ENCODE assay signal across 8 mouse cellular contexts in genomic region chr7:110688884-110689681, GRCm38 (mm10).
A peak's percentile ranks its signal among the peaks of the same experiment; 100 is the strongest.
DNase-seq lines count a peak whose midpoint lies in the region; ATAC-seq and TF ChIP-seq lines count a peak whose summit lies in the region.

No protein-coding gene starts in this region.

- in situ Hi-C loops in Patski (cut with MboI; ENCODE audit: low pct_unique_long_range_greater_than_20kb) = no loop called here

- H3K9ac ChIP-seq in liver, embryonic 16.5 days (ENCODE audit: low read depth, low read length) = no peak overlapping the region

- H3K27ac ChIP-seq in gastrocnemius, adult 2 months = peak overlapping the region; percentile 70
- H3K27ac ChIP-seq in liver, embryonic 16.5 days (ENCODE audit: low read length) = no peak overlapping the region; the same call in 1 of the 2 replicates

- DNase-seq in 416B (ENCODE audit: low read depth) (peak; percentile 50), Patski (ENCODE audit: low read depth, low spot score) (peak; percentile 82)
- DNase-seq in gastrocnemius, adult 2 months = peak; percentile 85
- DNase-seq in skeletal muscle tissue, adult 2 months (ENCODE audit: low read depth, low spot score) = peak; percentile 72
- peak; percentile 85 for DNase-seq in yolk sac, embryonic 10.5 days (ENCODE audit: low spot score)
- DNase-seq in frontal cortex, postnatal 36 days (ENCODE audit: low spot score in 2 of 2) = no peak

- 15% methylated on average over 14 of the region's 14 CpGs for WGBS in liver, embryonic 16.5 days (ENCODE audit: insufficient replicate concordance)

- H3K4me1 ChIP-seq in liver, embryonic 16.5 days (ENCODE audit: control insufficient read depth, low read depth, low read length) = no peaks in the 10 kb centered on the region

- CTCF ChIA-PET in Patski (lab: Charles Lee) = interaction anchor here (1.0 to 1.5 kb wide), 8 partner anchors 13 to 402 kb away, joined by 3 to 4 read pairs (median 4); no protein-coding TSS in a partner anchor

- H3K9me3 ChIP-seq in liver, embryonic 16.5 days (replicated peaks; ENCODE audit: control insufficient read depth, low read length) = no peaks in the 10 kb centered on the region

- peak; percentile 76 for ATAC-seq in Patski
- peak; percentile 99 for ATAC-seq in inflammation-experienced regulatory T-cells, adult 6 months
- peak; percentile 65 for ATAC-seq in liver, embryonic 16.5 days (ENCODE audit: low read depth)

- peak; percentile 10 for TF ChIP-seq CTCF in Patski (IDR thresholded peaks at IDR 0.05)
- peak; percentile 31; the same call in 1 of the 2 replicates for TF ChIP-seq CTCF in gastrocnemius, adult 2 months (IDR thresholded peaks at IDR 0.05)

- POLR2A ChIA-PET in Patski (lab: Charles Lee) = interaction anchor here (0.6 to 0.9 kb wide), 3 partner anchors 10 to 113 kb away, joined by 3 to 4 read pairs (median 3); no protein-coding TSS in a partner anchor

- intact Hi-C loops in gastrocnemius, adult 2 months (cut with DNase I) = no loop called here

- H3K4me2 ChIP-seq in liver, embryonic 16.5 days (ENCODE audit: low read depth, low read length) = no peak overlapping the region

- H3K27me3 ChIP-seq in Patski = no peaks in the 10 kb centered on the region
- no peaks in the 10 kb centered on the region for H3K27me3 ChIP-seq in liver, embryonic 16.5 days (ENCODE audit: control insufficient read depth, insufficient read depth, low read depth, low read length)

- H3K36me3 ChIP-seq in liver, embryonic 16.5 days (ENCODE audit: control insufficient read depth, insufficient read depth) = no peaks in the 10 kb centered on the region

- H3K4me3 ChIP-seq in gastrocnemius, adult 2 months = peak overlapping the region; percentile 21; the same call in 1 of the 2 replicates
- H3K4me3 ChIP-seq in liver, embryonic 16.5 days (ENCODE audit: low read depth, low read length) = no peak overlapping the region

Comparison
In these comparisons a context has a peak if more than half of its experiments do, and no peak if none do; other contexts are left out.
1. DNase-seq: peak in 416B (single experiment), Patski (single experiment), gastrocnemius, adult 2 months (single experiment), skeletal muscle tissue, adult 2 months (single experiment) and yolk sac, embryonic 10.5 days (single experiment); none in frontal cortex, postnatal 36 days (0 of 2).
2. Peak in every context shown above with its lines, with median percentiles within 50 percentile points of each other: ATAC-seq.